Mouse (Mus musculus) cerebellum, postnatal 36 days (tissue): ENCODE data around the gene Trim80.
"Not testable (repeated sequence)": the region's sequence is repeated elsewhere in the genome, so short reads cannot be mapped to it uniquely, and the experiment has no call there.

ENCODE experiments used
- DNase-seq, 2 experiments: peaks; one replicate each; pipeline ENCODE4 v3.0.0; 2021 to 2022; ENCODE audit warnings: mixed read lengths in 2 of 2

Trim80 gene

DNA sequence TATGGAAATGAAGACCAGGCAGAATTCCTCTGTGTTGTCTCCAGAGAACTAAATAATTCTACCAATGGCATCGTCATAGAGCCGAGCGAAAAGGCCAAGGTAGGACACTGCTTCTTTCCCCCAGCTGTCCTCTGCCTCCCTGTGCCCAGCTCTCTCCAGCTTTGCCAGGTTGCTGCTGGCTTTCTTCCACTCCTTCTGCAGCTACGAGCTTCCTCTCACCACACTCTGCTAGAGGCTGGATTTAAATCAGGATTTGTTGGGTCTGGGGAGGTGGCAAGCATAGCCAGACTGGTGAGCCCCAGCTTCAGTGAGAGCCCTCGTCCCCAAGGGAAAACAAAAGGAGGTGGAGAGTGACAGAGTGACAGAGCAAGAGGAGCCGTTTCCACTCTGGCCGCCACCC, 11.0 kb upstream of the Trim80 start:
- peak in 1 of 2 experiments; percentile 44 for DNase-seq

DNA sequence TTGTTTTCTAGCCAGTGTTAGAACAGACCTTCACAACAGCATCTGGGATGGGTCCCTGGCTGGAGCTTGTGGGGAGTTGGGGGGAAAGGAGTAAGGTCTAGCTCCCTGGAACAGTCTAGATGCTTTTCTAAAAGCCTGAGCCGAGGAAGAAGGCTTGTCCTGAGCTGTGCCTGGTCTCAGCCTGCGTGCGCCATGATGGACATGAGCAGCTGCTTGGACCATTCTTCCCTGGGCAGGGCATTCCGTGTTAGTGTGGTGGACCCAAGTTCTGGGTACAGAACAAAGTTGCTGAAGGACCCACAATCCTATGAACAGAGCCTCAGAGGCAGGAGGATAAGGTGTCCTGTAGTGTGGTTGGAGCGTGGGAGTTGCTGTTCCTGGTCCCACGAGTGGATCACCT, 9.8 kb upstream of the Trim80 start:
- no peak for DNase-seq

DNA sequence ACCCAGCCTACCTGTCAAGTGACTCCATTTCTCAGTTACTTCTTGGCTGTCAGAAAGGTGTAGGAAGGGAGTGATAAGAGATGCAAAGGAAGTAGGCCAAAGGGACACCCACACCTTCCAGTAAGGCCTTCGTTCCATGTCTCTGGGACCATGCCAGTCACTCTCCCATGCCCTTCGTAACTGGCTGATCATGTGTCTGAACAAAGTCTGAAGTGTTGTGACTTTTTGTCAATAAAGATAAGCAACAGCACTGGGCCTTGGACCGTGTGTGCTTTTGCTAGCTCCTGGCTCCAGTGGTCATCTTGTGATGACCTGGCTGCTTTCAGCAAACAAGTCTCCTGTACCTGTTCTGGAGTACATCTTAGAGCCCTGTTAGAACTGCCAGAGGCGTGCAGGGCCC, 7.5 kb upstream of the Trim80 start:
- DNase-seq = no peak

DNA sequence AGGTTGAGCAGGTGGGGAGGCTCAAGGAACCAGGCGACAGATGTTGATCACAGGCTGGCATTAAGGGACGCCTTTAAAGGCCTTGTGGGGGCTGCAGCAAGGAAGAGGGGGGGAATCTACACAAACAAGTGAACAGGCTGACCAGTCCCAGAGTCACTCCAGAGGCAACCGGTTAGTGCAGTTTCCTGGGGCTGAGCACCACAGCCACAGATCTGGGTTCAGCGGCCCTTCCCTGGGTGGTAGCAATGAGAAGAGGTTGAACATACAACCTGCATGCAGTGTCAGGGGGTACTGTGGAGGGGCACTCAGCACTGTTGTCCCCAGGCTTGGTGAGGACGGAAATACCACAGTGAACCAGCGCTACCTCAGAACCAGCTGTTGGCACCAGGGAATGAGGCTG, 7.0 kb upstream of the Trim80 start:
- no peak for DNase-seq

DNA sequence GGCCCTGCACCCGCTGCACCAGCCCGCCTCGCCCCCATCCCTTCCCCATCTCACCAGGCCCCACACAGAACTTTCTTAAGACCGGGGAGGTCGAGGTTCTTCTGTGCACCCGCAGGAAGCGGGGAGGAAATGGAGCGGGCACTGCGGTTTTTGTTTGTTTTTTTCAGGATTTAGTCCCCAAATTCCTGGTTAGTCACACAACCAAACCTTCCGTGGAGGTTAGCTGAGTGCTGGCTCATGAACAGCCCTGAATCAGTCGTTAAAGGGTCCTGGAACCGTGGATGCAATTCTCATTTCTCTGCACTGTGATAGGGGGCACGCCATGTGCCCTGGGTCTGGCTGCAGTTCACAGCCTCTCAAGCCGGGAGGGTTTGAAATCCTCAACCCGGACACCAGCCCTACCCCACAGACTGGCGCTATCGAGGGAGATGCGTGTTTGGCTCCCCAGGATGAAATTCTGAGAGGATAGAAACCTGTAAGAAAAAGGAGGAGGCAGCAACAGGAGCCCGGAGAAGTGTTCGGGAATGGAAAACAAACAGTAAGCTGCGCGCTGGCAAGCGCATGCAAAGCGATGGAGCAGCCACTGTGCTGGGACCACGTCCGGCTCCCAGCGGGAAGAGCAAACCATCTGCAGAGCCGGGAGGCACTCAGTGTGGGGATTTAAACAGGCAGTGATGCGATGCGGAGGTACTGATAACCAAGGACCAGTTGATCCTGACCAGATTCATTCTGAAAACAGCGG, 4.6 kb upstream of the Trim80 start:
- DNase-seq = peak; percentile 72 to 78

DNA sequence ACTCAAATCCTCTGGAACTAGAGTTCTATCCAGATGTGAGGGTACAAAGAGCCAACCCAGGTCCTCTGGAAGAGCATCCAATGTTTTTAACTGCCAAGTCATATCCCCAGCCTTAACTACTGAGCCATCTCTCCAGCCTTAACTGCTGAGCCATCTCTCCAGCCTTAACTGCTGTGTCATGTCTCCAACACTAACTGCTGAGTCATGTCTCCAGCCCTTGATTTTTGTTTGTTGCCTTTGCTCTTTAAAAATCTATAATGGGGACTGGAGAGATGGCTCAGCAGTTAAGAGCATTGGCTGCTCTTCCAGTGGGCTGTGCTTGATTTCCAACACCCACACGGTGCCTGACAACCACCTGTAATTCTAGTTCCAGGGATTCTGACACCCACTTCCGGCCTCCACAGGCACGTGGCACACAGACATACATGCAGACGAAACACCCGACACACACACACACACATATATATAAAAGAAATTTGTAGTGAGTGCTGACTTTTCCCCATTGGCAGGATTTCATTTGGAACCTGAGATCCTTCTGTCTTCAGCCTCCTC, 2.7 kb upstream of the Trim80 start:
- DNase-seq = no peak

DNA sequence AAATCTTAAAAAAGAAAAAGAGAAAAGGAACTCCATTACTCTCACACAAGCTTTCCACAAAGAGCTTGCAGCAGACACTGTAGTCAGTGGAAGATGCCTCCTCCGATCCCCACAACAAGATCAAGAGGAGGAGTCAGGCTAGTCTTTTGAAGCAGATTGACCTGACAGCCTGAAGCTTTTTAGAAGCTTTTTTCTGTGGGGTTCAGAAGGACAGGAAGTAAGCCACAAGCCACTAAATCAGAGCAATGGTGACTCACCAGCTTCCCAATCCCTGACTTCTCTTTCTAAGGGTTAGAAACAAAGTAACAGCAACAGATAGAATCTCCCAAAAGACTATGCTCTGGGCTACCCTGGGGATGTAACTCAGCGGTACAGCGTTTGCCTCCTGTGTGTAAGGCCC, 1.0 kb upstream of the Trim80 start:
- no peak for DNase-seq

DNA sequence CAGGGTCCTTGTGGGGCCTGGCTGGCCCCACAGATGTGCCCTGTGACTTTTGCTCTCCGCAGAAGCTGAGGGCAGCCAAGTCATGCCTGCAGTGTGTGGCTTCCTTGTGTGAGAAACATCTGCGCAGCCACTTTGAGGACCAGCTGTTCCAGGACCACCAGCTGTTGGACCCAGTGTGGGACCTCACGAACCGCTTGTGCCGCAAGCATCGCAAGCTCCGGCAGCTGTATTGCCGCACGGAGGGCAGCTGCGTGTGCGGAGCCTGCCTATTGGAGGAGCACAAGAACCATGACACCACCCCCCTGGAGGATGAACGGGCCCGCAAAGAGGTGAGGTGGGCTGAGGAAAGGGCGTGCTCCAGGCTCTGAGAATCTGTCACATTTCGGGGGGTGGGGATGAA, 1.1 kb downstream of the Trim80 start:
- DNase-seq = no peak

DNA sequence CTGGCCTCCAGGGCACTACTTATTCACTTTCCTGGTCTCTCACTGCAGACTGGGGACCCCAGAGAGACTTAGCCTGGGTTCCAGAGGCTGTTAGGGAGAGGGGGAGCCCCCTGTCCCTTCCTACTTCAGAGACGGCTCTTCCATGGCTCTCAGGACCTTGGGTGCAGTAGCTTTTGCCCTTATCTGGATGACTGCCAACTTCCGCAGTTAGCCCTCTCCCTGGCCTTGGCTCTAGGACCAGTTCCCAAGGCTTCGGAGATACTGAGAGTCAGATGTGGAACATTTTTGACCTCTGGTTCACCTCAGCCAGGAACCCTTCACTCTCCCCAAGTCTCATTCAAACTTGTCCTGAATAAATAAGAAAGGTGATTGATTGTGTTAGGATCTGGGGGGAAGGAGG, 6.6 kb downstream of the Trim80 start:
- DNase-seq = no peak

DNA sequence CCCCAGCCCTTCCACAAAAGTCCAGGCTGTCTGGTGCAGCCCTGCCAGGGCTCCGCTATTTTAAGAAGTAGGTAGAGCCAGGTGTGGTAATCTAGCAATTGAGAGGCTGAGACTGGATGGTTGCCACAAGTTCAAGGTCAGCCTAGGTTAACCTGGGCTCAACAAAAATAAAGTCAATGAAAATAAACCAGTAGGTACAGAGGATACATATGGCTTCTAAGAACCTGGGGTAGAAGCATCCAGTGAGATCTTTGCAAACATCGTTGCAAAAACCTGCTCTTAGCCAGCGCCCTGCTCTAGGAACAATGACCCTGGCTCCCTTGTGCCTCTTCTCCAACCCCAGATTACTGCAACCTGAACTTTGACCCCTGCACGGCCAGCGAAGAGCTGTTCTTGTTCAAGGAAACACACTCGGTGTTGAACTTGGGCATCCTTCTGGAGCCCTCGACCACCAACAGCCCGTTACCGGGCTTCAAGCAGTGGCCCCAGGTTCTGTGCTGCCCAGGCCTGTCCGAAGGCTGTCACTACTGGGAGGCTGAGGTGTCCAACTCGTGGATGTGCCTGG, 7.1 kb downstream of the Trim80 start:
- no peak for DNase-seq

DNA sequence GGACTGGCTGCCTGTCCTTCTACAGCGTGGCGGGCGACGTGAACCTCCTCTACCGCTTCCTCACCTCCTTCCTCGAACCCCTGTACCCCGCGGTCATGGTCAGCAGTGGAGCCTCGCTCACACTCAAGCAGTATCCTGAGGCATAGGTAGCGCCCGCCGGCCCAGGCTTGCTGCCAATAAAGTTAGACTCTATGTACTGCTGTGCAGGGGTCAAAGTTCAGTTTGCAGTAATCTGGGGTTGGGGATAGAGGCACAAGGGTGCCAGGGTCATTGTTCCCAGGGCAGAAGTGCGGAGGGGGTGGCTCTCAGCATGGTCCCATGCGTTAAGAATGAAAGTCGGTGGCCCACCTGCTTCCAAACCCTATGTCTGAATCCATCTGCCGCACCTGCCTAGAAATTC, 7.7 kb downstream of the Trim80 start:
- no peak for DNase-seq

DNA sequence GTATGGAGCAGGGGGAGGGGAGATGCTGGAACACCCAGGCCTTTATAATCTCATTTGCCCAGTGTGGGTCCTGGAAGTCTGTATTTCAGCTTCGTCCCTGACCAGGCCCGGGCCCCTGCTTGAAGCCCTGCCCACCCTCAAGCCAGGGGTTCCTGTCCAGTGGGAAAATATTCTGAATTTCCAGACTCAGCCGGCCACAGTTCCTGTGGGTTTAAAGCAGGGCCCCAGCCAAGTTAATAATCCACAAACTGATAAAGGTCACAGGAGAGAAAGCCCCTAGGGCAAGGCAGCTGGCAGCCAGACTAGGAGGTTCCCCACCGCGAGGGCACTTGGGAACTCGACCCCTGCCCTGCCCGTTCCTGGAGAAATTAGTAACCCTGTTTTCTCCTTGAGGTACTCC, 8.7 kb downstream of the Trim80 start:
- no peak for DNase-seq

DNA sequence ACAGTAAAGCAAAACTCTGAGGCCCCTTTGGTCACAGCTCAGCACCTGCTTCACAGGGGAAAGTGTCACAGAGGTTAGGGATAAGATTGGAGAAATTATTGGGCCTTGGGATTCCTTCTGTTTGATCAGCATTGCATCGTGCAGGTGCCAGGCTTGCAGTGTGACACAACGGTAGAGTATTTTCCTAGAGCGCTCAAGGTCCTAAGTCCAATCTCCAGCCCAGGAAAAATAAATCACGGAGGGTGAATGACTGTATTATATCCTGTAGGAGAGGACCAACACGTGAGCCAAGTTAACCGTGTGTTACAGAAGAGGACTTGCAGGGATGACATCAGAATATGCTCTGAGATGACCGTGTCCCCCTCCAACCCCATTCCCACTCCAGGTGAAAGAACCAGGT, 9.8 kb downstream of the Trim80 start:
- DNase-seq = no peak

DNA sequence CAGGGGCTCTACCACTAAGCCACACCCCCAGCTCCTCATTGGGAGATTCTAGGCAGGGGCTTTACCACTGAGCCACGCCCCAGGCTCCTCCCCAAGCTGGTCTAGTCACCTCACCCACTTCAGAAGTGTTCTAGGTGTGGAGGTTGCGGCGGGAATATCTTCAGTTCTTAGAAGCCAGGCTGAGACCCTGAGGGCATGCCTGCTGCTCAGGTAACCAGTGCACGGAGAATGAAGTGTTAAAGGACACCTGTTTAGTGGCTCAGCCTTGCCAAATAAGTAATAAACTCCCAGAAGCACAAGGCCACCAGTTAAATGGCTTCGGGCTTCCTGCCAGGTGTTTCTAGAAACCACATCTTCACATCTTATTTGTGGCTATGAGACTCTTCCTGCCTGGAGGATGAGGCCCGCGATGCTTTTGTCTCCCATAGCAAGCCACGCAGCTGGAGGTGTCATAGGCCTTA, 11.5 kb downstream of the Trim80 start:
- no peak for DNase-seq

DNA sequence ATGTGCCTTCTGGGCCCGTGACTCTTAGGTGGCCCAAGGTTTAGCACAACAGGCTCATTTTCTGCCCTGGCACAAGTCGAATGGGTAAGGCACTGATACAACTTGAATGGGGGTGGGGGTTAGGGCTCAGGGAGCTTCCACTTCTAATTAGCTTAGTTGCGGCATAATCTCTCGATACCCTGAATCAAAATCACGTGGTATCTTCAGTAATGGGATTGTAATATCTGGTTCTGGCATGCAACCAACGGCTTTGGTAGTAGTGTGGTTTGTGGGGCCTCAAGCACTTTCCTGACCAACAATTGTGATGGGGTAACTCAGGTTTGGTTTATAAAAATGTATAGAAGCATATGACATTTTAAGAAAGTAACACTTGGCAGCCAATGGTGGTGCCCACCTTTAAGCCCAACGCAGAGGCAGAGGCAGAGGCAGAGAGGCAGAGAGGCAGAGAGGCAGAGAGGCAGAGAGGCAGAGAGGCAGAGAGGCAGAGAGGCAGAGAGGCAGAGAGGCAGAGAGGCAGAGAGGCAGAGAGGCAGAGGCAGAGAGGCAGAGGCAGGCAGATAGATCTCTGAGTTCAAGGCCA, 12.0 kb downstream of the Trim80 start:
- DNase-seq = no peak

DNA sequence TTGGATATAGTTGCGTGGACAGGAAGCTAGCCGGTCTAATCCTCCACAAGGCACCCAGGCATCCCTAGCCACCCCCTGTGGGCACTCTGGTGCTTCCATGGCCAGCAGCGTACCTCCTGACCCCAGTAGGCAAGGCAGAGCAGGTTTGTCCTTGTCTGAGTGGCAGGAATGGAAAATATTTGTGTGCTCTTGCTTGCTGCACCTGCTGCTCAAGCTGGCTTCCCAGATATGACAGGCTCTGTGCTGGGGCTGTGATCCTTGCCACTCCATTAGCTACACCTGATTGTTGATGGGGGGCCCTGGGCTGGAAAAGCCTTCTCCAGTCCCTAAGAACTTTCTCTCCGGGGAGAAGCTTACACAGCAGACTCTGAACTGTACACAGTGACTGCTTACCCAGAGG, 13.0 kb downstream of the Trim80 start:
- DNase-seq = no peak

DNA sequence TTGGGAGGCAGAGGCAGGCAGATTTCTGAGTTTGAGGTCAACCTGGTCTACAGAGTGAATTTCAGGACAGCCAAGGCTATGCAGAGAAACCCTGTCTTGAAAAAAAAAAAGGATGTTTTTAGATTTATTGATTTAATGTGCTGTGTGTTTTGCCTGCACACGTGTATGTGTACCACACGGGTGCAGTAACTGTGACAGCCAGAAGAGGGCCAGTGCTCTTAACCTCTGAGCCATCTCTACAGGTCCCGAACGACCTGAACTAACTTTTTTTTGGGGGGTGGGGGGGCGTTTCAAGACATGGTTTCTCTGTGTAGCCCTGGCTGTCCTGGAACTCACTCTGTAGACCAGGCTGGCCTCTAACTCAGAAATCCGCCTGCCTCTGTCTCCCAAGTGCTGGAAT, 14.5 kb downstream of the Trim80 start:
- DNase-seq = not testable (repeated sequence)

DNA sequence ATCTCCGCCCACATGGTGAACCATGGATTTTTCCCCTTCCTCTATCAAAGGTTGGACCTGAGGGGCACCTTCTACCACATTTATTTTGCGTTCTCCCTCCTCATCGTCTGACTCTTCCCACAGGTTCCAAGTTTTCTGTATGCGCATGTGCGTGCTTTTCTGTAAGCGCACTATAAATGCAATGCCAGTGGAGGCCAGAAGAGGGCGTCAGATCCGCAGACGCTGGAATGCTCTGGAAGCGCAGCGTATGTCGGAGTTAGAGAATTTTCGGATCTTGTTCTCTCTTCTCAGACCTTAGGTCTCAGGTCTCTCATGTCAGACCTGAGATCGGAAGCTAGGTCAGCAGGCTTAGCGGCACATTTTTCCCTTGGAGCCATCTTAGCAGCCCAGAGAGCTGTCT, 15.3 kb downstream of the Trim80 start:
- DNase-seq = no peak

DNA sequence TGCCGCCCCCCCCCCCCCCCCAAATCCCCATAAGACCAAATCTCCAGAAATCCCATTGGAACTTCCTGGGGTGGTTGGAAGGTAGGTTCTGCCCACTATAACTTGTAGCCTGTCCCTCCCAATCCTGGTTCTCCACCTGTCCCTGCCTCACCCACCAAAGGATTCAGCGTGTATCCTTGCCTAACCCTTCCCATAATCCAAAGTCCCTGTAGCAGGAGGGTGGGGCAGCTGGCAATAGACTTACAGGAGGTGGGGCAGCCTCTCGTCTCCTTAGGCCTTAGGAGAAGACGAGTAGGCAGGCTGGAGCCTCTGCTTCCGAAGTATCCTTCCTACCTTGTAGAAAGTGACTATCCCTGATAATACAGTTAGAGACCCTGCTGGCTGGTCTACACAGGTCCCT, 15.8 kb downstream of the Trim80 start:
- DNase-seq = no peak

DNA sequence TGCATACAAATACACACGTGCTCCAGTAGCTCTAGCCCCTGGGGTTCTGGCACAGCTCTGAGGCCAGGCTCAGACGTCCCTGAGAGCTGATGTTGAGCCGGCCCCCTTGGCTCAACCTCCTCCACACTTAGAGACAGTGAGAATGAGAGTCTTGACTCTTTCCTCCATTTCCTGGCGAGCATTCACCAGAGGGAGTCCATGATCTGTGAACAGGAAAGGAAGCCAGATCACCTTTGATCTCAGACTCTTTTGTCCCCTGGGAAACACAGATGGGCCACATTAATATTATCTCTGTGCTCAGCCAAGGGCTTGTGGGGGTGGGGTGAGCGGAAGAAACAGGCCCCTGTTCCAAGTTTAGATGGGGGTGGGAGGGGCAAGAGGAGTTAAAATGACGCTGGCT, 17.1 kb downstream of the Trim80 start:
- DNase-seq = no peak

DNA sequence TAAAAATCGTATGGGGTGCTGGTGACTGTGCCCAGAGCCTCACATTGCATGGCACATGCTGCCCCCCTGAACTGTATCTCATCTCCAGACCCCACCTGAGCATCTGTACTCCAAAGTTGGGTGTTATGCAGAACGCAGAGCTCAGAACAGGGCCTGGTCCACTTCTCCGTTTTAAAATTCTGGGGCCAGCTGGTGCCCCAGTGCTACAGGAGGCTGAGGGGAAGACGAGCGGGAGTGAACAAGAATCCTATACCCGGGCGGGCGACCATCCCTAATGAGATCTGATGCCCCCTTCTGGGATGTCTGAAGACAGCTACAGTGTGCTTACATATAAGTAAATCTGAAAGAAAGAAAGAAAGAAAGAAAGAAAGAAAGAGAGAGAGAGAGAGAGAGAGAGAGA, 20.6 kb downstream of the Trim80 start:
- no peak for DNase-seq

DNA sequence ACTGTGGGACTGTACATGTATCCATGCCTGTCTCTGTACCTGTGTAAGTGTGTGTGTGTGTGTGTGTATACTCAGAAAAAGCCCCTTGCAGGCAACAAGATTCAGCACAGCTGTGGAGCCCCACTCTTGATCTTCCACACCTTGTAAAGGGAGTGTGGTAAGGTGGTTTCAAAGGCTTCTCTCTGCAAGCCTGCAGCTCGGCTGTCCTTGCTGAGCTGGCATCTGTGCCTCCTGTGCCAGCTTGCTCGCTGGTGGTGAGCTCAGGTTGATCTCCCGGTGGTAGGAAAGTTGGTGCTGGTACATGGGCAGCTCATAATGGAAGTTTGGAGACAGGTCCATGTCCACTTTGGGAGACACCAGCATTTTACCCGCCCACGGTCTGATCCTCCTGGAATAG, 21.5 kb downstream of the Trim80 start:
- DNase-seq = no peak

DNA sequence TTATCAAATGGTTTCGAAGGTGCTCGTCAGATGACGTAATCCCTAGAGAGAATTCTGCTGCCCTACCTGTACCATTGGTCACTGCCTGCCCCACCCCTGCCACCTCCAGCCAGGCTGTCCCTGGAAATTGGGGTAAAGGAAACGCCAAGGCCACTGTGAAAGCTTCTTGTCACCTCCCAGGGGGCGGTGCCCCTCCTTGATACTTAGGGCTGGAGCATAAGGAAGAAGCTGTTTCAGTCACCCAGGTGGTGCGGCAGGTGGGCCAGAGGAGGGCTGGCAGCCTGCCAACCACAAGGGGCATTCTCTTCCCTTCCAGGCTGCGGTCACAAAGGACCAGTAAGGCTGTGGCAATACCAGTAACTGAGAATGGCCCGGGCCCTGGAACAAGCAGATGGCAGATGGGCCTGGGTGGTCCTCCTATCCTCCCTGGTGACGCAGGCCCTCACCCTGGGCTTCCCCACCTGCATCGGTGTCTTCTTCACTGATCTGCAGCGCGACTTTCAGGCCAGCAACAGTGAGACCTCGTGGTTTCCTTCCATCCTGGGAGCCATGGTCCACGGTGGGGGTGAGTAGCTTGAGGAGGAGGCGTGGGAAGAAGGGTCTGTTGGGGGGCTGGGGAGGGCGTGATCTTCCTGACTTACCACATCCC, 22.0 kb downstream of the Trim80 start, which contains the start of gene Slc16a5:
TSS of gene Slc16a5 (plus strand) at position 232 of the 649 bp plus-strand sequence.
- no peak for DNase-seq

DNA sequence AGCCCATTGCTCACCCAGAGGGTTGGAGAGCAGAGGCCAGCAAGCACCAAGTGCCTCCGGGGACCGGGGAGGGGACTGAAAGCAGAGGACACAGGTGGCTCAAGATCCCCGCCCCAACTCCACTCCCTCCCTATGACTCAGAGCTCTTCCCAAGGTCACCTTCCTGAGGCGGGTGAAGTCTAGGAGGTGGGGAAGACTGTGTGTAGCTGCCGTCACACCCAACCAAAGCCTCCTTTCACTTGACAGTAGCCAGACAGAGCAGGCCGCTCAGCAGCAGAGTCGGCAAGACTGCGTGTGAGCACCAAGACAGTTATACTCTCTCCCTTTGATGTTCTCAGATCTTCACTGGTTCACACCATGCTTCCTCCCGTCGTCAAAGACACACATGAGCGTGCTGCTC, 23.1 kb downstream of the Trim80 start:
- DNase-seq = no peak
